Mouse (Mus musculus): ENCODE results near the gene 0610030E20Rik.

Gene 0610030E20Rik

GRCm38 (mm10) chr6:72389941-72390771 lies 43.0 kb downstream of the 0610030E20Rik start, which contains the start of gene Vamp8:
Gene Vamp8 (minus strand): TSS chr6:72390703.
- in situ Hi-C loops (cut with MboI, MseI): loop anchor here (10.0 kb wide), 1 partner anchor 585 kb away; no protein-coding TSS in a partner anchor

- in situ Hi-C loops (cut with MboI, MseI): no loop called here
These were observed 43.8 kb downstream of the 0610030E20Rik start for GRCm38 (mm10) chr6:72390795-72391521.

- in situ Hi-C loops (cut with MboI, MseI): no loop called here
These were observed 45.2 kb downstream of the 0610030E20Rik start for GRCm38 (mm10) chr6:72392341-72392740.

- in situ Hi-C loops (cut with MboI, MseI): no loop called here
These were observed 49.7 kb downstream of the 0610030E20Rik start for GRCm38 (mm10) chr6:72396837-72397251.

GRCm38 (mm10) chr6:72399967-72400366 lies 52.9 kb downstream of the 0610030E20Rik start:
- in situ Hi-C loops (cut with MboI, MseI): no loop called here

- in situ Hi-C loops (cut with MboI, MseI): no loop called here
These were observed 54.8 kb downstream of the 0610030E20Rik start for GRCm38 (mm10) chr6:72401875-72402274.
